Mouse (Mus musculus): ENCODE measurements around the gene Tpcn1.

DNA sequence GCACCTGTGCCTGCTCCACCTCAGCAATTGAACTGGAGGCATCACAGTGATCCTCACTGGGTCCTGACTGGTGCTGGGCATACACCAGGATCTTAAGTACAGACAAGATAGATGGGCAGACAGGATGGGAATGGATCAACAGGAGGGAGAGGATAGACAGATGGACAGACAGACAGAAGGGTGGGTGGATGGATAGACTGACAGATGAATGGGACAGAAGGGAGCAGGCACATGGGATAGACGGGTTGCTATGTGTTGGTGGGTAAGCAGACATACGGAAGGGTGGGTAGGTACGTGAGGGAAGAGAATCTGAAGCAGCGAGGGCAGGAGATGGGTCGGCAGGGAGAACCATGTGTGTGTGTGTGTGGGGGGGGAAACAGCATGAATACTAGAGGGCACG is 95.0 kb downstream of the Tpcn1 start:
- no peak for TF ChIP-seq CTCF (IDR thresholded peaks at IDR 0.05; ENCODE audit: low read depth)
- no peak for TF ChIP-seq EP300 (IDR thresholded peaks at IDR 0.05; ENCODE audit: low read depth)
